Mouse (Mus musculus): ENCODE data around the gene Zhx3.

DNA sequence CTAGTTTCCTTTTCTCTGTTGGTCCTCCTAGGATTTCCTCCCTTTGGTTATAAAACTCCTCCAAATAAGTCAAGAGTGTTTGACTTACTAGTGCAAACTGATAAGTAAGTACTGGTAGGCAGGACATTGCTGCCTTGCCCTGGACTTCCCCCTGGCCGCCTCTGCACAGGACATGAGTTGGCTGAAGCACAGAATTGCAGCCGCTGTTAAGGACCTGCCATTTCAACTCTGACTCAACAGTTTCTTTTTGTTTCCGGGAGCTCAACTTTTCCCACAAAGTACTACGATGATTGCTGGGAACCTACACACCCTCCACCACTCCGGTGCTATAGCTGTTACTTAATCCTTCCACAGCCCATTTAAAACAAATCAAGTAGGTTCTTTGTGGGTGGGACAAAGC lies 172.5 kb downstream of the Zhx3 start:
- TF ChIP-seq GATA1 (IDR thresholded peaks at IDR 0.05; ENCODE audit: low read length) = no peak
- TF ChIP-seq TAL1 (IDR thresholded peaks at IDR 0.05; ENCODE audit: low read length) = no peak
